Mouse (Mus musculus): ENCODE results near the gene Zbtb37.

DNA sequence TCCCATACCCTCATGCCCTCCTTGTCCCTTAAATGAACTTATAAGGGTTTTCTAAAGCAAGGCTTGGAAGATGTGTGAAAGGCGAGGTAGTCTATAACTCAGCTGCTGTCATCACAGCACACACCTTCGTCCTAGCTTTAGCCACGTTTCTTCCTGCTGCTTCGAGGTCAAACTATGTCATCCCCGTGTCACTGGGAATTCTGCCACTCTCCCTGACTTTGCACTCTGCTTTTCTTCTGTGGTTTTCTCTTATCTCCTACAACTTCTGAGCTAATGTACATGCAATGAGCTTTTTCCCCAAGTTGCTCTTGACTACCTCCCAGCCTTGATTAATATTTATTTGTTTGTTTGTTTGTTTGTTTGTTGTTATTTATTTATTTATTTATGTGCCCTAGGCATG, 54.6 kb downstream of the Zbtb37 start:
- TF ChIP-seq CTCF (IDR thresholded peaks at IDR 0.05; ENCODE audit: low read depth) (no peak), EP300 (IDR thresholded peaks at IDR 0.05; ENCODE audit: low read depth) (no peak)
